Mouse (Mus musculus) heart, adult 11 months (tissue): ENCODE measurements around the gene Aars2.

ENCODE experiments used
- DNase-seq: peaks from one replicate; pipeline ENCODE4 v3.0.0; 2022

Aars2 gene

DNA sequence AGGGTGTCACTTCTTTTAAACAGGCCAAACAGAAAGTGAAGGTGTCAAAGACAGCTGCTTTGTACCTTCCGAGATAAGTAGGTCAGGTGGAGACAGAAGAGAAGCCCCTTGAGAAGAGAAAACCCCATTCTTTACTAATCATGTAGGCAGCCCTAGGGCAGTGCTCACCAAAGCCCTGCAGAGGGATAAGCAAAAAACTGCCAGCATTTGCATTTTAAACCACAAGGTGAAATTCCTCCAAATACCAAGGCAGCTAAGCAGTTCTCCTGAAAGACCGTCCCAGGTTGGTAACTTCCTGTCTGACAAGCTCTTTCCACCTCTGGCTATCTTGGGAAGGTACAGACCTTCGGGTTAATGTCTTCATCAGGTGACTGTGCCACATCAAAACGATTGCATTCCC is 4.3 kb upstream of the Aars2 start:
- DNase-seq: no peak

DNA sequence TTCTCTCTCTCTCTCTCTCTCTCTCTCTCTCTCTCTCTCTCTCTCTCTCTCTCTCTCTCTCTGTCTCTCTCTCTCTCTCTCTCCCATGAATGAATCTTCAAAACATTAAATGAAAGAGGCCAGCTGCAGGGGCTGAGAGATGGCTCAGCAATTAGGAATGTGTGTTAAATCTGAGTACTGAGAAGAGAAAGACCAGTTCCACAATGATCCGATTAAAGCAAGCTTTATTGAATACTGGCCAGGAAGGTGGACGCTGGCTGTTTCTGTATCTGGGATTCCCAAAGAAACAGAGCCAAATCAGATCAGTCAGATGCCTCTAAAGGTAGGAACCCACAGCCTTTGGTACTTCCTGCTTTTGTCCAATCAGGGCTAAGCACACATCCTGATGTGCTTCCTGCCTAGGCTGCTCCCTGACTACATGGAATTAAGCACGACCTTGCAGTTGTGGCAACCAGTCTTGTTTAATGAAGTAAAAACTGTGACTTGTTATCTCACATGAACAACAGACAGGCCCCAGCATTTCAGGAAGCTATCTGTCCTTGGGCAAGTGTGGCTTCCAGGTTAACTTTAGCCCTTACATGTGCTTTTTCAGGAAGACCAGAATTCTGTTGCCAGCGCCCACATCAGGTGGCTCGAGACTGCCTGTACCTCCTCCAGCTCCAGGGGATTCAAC is 3.2 kb upstream of the Aars2 start:
- DNase-seq: no peak

DNA sequence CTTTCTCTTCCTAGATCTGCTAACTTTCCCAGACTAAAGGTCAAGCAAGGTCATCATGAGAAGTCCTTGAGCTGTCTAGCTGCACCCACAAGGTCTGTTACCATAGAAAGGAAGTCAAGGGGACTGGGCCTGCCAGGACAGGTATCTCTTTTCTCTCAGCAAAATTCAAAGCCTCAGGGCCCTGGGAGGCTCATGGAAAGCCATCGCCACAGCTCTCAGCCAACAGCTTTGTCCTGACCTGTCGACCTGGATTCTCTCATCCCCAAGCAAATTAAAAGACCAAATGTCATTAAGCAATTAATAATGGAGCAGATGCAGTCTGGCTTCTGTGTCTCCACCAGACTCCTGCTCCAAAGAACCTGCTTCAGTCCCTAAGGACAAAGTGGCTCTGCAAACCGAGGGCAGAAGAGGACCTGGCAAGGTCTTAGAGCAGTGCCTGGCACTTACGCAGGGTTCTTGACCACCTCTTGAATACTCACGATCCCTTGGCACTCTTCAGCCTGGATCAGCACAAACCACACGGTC is 638 bp upstream of the Aars2 start:
- peak; percentile 90 for DNase-seq

DNA sequence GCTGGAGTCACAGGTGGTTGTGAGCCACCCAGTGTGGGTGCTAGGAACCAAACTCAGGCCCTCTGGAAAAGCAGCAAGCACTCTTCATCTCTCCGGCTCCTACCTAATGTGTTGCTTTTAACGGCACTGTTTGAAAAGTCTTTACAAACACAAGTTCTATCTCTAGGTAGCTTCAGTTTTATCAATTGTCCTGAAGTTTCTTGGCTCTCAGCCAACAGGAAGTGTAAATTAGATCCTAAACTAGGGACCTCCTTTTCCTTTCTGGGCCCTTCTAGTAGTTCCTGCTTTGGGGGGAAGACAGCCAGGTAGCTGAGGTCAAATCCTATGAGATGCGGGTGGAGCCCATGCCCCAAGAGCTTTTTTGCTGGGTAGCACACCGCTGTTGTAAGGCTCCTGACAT is 4.2 kb downstream of the Aars2 start:
- no peak for DNase-seq

DNA sequence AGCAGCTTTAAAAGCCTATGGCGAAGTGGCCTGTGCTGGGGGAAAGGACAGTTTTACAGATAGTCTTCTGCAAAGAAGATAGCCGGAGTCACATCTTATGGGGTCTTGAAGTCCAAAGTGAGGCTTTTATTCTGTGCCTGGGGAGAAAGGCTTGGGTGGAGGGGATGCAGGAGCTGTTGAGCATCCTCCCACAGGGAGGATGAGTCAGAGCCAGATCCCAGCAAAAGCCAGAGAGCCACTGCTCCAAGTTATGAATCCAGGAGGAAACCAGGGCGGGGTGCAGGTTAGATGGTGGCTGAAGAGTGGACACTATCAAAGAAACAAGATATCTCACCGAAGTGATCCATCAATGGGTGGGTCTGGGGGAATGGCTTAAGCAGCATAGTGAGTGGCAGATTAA is 5.1 kb downstream of the Aars2 start:
- DNase-seq: no peak

DNA sequence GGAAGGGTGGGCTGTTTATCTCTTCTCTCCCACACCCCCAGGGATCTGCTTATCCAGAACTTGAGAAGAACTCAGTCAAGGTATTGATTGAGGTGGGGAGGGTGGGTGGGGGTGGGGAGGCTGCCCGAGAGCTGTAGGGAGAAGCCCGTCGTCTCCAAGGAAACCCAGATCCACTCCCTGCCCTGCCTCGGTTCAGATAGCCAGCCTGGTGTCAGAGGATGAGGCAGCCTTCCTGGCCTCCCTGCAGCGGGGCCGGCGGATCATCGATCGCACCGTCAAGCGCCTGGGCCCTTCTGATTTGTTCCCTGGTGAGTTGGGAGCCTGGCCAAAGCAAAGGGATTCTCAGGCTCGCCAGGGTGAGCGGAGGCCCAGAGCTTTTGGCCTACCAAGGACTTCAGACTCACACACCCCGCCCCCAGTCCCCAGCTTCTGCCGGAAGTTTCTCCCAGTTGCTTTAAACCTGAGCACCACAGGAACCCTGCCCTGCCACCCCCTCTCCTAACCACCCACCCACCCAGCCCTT is 8.6 kb downstream of the Aars2 start:
- no peak for DNase-seq

DNA sequence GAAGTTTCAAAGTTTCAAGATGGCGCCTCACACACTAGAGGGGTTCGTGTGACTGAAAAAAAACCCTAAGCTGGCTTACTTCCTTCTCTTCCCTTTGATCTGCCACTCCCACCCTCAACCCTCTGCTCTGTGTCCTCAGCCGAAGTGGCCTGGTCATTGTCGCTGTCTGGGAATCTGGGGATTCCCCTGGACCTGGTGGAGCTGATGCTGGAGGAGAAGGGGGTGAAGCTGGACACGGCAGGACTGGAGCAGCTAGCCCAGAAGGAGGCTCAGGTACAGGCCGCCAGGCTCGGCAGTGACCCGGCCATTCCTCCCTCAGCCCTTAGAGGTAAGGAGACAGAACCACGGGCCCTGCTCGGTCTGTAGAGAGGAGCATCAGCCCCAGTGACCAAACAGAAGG is 9.2 kb downstream of the Aars2 start:
- DNase-seq: no peak

DNA sequence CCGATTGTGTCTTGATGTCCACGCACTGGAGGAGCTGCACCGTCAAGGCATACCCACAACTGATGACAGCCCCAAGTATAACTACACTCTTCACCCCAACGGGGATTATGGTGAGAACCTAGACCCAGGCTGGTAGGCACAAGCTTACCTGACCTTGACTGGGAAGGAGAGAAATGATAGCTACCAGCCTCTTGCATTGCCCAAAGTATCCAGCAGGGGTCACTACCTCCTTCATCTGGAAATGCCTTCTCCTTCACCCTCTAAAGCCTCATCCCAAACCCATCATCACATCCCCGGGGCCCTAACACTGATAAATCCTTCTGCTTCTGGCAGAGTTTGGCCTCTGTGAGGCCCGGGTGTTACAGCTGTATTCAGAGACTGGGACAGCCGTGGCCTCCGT is 9.8 kb downstream of the Aars2 start:
- peak; percentile 93 for DNase-seq

DNA sequence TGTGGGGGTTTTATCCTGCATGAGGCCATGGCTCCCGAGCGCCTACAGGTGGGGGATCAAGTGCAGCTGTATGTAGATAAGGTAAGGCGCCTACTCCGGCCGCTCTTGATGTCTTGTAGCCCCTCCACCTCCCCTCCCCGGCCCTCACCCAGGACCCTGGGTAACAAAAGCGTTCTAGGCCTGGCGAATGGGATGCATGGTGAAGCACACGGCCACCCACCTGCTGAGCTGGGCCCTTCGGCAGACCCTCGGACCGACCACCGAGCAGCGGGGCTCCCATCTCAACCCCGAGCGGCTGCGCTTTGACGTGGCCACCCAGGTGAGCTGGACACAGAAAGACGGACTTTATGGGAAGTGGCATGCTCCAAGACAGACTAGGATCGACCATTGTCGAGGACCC is 10.5 kb downstream of the Aars2 start:
- DNase-seq: no peak

DNA sequence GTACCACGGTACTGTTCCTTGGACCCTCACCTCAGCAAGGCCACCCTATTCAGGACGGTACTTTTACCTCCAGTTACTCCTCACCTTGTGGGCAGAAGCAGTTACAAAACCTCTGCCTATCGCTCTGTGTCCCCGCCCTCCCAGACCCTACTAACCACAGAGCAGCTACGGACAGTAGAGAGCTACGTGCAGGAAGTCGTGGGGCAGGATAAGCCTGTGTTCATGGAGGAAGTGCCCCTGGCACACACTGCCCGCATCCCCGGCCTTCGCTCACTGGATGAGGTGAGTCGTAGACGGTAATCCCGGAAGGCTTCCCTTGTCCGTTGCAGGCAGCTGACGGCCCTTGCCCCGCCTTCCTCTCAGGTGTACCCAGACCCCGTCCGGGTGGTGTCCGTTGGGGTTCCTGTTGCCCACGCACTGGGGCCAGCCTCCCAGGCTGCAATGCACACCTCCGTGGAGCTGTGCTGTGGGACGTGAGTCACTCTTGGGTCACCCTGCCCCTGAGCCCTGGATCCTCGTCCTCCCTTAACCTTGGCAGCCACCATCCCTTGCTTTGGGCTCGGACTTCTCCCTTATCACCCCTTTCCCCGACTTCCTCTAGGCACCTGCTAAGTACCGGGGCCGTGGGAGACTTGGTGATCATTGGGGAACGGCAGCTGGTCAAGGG is 11.0 kb downstream of the Aars2 start:
- no peak for DNase-seq

DNA sequence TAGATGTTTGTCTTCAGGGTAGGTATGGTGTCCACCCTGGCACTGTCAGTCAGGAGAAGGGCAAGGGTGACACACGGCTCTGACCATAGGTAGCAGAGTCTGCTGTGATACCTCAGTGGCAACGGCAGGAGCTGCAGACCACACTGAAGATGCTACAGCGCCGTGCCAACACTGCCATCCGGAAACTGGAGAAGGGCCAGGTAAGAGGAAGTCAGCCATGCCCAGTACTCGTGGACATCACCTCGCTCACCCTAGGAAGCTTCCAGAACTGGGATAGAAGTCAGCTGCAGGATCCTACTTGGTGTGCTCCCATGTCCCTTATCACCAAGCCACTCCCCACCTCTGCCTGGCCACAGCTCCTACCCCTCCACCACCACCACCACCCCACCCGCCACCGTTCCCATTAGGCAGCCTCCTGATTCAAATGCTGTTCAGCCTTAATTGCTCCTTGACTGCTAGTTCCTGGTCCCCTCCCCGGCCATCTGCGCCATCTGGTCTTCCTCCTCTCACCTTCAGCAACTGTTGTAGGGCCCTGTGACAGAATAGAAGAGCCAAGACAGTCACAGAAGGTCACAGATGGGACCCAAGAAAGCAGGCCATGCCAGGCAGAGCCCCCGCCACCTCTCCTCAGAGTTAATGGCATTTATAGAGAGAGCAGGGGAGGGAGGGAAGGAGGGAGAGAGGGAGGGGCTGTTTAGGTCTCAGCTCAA is 12.3 kb downstream of the Aars2 start:
- DNase-seq: no peak

DNA sequence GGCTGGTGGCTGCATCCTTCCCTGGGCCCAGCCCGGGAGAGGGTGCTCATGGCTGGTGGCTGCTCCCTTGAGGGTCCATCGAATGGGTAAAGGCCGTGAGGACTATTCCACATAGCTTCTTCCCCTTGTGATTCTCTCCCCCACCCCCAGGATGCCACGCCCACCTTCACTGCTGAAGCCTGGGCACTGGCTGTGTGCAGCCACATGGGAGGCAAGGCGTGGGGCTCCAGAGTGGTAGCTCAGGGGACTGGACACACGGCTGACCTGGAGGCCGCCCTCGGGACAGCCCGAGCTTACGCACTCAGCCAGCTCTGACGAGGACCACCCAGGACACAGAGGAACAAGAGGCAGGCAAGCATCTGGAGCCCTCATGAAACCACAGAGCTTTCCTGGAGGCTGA is 13.5 kb downstream of the Aars2 start:
- DNase-seq: no peak

DNA sequence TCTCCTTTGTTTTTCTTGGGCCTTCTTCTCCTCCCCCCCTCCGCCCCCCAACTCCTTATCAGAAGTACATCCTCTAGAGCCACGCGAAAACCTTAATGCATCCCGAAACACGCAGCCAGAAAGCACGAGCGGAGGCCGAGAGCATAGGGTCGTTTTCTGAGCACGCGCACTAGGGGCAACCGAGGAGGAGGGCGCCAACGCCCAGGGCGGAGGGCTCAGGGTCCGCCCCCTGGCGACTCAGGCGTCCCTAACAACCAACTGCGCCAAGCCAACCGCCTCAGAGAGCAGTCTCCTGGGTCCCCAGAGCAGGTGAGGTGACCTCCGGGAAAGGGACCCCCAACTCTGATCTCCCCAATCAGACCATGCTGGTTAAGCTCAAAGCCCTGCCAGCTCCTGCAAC is 16.6 kb downstream of the Aars2 start, which contains the start of gene Tcte1:
Tcte1 (plus strand) TSS at position 172 of the 400 bp plus-strand sequence.
- no peak for DNase-seq

DNA sequence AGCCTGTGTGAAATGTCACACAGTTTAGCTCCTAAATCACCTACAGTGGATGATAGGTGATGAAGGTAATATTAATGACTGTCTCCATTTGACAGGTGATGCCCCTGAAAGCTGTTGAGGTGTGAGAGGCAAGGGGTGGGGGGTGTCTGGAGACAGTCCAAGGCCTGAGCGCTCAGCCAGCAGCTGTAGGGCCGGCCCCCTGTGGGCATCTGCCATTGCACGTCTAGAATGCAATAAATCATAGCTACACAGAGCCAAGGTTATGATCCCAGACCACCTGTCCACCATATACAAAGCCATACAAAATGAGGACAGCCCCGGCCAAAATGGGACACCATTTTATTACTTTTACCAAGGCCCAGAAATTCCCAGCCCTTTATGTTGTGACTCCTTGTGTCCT is 18.3 kb downstream of the Aars2 start:
- peak; percentile 84 for DNase-seq

DNA sequence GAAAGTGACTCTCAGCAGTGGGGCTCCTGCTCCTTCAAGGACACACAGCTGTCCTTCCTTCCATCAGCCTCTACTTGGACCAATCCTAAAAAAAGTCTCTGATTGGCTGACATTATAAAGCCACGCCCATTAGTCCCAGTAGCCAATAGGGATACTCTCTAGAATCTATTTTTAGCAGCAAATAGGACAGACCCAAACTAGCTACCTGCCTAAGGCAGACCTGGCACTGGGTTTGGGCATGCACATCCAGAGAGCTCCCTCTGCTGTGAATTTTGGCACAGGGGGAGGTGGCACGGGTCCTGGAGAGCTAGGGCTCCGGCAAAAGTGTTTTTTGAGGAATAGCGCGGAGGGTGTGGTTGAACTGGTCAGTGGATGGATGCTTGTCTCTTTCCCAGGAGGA is 19.9 kb downstream of the Aars2 start:
- peak; percentile 73 for DNase-seq

DNA sequence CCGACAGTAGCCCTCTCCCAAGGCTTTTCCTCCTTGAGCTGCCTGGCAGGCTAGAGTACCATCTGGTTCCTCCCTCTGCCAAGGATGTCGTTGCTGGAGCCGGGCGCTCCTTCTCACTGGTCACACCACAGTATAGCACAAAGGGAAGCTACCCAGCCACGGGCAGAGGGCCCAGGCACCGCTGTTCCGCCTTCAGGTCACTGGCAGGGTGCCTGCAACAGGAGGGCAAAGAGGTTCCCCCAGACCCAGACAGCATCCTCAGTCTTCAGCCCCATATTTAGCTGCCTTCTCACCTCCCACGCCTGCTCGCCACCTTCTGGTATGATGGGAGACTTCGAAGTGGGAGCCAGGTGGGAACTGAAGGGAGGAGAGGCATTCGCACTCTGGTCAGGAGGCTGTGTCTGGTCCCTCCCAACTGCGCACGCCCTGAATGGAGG is 23.7 kb downstream of the Aars2 start:
- DNase-seq: peak; percentile 58

DNA sequence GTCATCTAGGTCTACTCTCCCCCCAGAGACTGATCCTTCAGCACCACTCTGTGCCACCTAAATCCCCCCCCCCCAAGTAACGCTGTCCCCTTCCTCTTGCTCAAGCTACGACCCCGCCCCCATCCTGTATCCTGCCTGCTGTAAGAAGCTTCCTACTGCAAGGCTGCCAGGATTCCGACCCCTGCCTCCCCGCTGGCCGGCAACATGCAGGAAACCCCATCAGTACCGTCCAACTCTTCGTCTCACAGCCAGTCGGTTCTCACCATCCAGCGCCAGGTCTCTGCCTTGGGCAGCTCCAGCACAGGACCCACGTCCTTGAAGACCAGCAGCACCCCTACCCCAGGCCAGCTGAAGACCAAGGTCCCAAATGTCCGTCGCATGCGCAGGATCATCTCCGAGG is 26.3 kb downstream of the Aars2 start:
- DNase-seq: peak; percentile 88

DNA sequence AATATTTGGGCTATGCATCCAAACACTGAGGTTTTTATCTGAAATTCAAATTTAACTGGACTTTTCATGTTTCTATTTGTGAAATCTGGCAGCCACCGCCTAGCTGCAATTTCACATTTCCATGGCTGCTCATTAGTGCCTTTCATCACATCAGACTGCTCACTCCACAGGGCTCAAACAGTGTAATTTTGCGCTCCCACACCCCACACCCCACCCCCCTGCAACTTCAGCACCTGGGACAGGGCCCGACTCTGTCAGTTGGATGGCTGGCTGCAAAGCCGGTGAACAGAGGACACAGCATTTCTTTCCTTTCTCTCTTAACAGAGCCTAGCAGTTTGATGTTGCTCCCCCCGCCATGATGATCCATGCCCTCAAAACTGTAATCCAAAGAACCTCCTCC is 29.6 kb downstream of the Aars2 start:
- no peak for DNase-seq

DNA sequence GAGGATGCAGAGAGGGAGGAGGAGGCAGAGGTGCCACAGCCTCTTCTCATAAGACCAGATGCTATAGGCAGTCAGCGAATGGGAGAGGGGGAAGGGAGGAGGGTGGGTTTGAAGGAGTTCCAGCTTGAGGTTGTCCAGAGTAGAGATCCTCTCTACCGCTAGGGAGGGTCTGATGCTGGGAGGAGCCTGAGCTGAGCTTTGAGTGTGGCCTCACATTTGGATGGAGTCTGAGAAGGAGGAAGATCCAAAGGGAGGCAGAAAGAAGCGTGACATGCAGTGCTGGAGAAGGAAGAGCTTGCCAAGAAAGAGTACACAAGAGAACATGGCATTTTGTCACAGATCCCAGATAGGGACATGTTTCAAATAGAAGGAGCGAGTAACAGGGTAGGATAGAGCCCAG is 31.8 kb downstream of the Aars2 start:
- no peak for DNase-seq

DNA sequence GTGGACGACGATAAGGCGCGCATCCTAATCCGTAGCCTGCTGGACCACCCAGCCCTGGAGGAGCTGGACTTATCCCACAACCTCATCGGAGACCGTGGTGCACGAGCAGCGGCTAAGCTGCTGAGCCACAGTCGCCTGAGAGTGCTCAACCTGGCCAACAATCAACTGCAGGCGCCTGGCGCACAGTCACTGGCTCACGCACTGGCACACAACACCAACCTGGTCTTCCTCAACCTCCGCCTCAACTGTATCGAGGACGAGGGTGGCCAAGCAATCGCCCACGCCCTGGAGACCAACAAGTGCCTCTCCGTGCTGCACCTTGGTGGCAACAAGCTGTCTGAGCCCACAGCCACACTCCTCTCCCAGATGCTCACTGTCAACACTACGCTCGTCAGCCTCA is 33.0 kb downstream of the Aars2 start:
- DNase-seq: peak; percentile 81

DNA sequence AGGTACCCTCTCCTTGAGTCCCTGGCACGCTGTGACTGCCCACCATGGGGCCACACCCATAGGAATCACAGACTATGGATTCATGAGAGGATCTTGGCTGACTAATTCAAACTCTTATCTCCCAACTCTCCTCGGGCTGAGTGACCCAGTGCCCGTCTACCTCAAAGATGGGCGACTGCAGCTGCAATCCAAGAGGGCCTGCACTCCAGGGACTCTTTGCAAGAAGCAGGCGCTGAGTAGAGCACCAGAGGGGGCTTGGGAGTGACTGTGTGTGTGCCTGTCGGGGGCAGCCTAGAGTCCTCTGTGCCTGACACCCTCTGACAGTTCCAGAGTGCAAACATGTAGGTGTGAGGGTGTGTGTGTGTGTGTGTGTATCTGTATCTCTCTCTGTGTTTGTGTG is 35.5 kb downstream of the Aars2 start:
- peak; percentile 78 for DNase-seq

DNA sequence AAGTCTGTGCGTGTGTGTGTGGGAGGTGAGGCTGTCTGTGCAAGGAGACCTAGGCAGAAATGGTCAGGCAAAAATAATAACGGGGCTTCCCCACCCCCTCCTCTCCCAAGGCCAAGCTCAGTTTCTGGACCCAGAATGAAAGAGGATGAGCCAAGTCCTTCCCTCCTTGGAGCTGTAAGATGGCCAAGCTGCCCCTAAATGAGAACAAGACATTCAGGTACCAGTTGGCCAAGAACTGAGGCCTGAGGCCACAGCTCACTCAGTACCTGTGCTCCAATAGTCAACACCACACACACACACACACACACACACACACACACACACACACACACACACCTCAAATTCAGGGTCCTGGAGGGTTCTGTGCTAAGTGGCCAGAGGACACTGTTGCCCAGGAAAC is 36.1 kb downstream of the Aars2 start:
- peak; percentile 74 for DNase-seq

DNA sequence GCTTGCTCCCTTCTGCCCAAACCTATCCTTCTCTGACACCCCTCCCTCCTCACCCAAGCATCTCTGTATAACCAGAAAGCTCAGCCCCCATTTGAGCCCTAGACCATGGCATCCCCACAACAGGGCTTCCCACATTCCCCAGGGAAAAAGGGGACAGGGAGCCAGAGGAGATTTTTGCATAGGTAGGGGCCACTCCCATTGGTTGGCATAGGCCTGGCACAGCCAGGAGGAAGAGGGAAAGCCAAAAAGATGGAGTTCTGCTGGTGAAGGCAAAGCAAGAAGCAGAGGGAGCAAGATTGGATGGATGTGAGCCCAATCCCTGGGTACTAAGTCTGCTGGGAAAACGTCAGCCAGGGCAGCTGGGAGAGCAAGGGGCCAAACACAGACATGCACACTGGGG is 36.5 kb downstream of the Aars2 start:
- DNase-seq: no peak
